Mouse (Mus musculus) forebrain, embryonic 16.5 days (tissue): ENCODE measurements around the gene Cbx5. TPM values are rescaled to one million over a fixed set of nuclear protein-coding genes. Genes with fewer than 3 reads are reported as not detected.
A peak's percentile ranks its signal among the peaks of the same experiment; 100 is the strongest.

ENCODE experiments used
- ATAC-seq: fragments of 200-750 bp; cut with Nextera tagmentation; 2 replicates; pipeline ENCODE4 v1.8.0; 2017; ENCODE audit warnings: mild to moderate bottlenecking, moderate library complexity
- H3K27ac ChIP-seq: fragments of 300-500 bp; sonication (generic); 2 replicates; pipeline ENCODE4 v1.5.1; 2014; ENCODE audit warnings: low read length, control low read depth
- H3K27me3 ChIP-seq: fragments of 300-500 bp; sonication (generic); replicated peaks from 2 replicates; pipeline ENCODE4 v1.6.1; 2014; ENCODE audit warnings: low read length; ENCODE audit not compliant: control insufficient read depth, insufficient read depth
- H3K36me3 ChIP-seq: fragments of 300-500 bp; sonication (generic); 2 replicates; pipeline ENCODE4 v1.6.1; 2014; ENCODE audit not compliant: control insufficient read depth, insufficient read depth
- H3K4me1 ChIP-seq: fragments of 300-500 bp; sonication (generic); replicated peaks from 2 replicates; pipeline ENCODE4 v1.6.1; 2014; ENCODE audit warnings: low read length; ENCODE audit not compliant: control insufficient read depth, insufficient read depth
- H3K4me2 ChIP-seq: fragments of 300-500 bp; sonication (generic); 2 replicates; pipeline ENCODE4 v1.6.1; 2014; ENCODE audit warnings: mild to moderate bottlenecking, low read length, control low read depth
- H3K4me3 ChIP-seq: fragments of 300-500 bp; sonication (generic); replicated peaks from 2 replicates; pipeline ENCODE4 v1.5.1; 2014; ENCODE audit warnings: mild to moderate bottlenecking, low read length, control low read depth
- H3K9ac ChIP-seq: fragments of 300-500 bp; sonication (generic); replicated peaks from 2 replicates; pipeline ENCODE4 v1.6.1; 2014; ENCODE audit warnings: low read depth, low read length, control low read depth
- H3K9me3 ChIP-seq: fragments of 300-500 bp; sonication (generic); 2 replicates; pipeline ENCODE4 v1.6.1; 2016; ENCODE audit warnings: low read length; ENCODE audit not compliant: control insufficient read depth
- WGBS: fragments of 180-500 bp; shearing (Covaris S2); extraction: QIAGEN DNeasy Blood & Tissue Kit; methylation state at CpG from one replicate; pipeline ENCODE4 v1.1.7; 2014; 5-methylcytosine and 5-hydroxymethylcytosine counted together
- polyA plus RNA-seq: library from polyadenylated mRNA; unstranded; fragments of >200 nt; fragmentation: Nextera tagmentation; extraction: Ambion mirVana; gene quantifications from 2 replicates; pipeline ENCODE4 v1.2.1, GENCODE M21; 2015

The Cbx5 gene
- polyA plus RNA-seq, 1 experiment from 2014 or later, result 132 TPM

DNA sequence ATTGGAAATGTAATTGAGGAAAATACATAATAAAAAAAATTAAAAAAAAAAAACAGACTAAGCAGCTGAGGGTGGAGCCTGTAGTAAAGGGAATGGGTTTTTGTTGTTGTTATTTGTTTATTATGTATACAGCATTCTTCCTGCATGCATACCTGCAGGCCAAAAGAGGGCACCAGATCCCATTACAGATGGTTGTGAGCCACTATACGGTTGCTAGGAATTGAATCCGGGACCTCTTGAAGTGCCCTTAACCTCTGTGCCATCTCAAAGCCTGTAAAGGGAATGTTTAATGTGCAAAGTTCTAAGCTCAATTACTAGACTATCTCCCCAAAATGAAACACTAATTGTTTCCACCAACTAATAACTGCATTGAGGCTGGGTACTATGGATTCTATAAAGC is 15.5 kb downstream of the Cbx5 start:
- no peak for ATAC-seq

DNA sequence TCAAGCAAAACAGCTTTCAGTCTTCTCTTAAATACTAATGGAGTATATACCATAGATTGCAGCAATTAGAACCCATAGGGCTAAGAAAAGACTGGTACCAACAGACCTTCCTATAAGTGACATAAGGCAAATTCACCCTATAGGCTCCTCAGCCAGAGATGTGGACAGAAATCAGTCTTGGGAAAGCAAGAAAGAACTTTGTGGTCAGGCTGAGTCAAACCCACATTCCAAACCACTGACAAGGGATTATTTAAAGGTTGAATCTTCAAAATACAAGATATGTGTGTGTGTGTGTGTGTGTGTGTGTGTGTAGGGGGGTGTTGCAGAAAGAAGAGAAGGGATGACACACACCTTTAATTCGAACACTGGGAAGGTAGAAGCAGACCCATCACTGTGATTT is 18.2 kb downstream of the Cbx5 start:
- Histone ChIP-seq H3K4me2 (no peak overlapping the region), H3K27me3 (no peaks in the 10 kb centered on the region), H3K27ac (no peak overlapping the region)

More for the DNA sequence above, 15.5 kb downstream of the Cbx5 start:
- H3K9ac ChIP-seq, result no peak overlapping the region
- no peaks in the 10 kb centered on the region for H3K36me3 ChIP-seq
- whole genome bisulfite sequencing, result 87% methylated on average over 2 of the region's 2 CpGs
- H3K4me3 ChIP-seq, result no peak overlapping the region
- no peak overlapping the region for H3K4me2 ChIP-seq
- no peak overlapping the region for H3K27ac ChIP-seq
- no peaks in the 10 kb centered on the region for H3K9me3 ChIP-seq
- peaks cover 6% of the 10 kb centered on the region; the same call in 1 of the 2 replicates for H3K4me1 ChIP-seq
- H3K27me3 ChIP-seq, result no peaks in the 10 kb centered on the region

DNA sequence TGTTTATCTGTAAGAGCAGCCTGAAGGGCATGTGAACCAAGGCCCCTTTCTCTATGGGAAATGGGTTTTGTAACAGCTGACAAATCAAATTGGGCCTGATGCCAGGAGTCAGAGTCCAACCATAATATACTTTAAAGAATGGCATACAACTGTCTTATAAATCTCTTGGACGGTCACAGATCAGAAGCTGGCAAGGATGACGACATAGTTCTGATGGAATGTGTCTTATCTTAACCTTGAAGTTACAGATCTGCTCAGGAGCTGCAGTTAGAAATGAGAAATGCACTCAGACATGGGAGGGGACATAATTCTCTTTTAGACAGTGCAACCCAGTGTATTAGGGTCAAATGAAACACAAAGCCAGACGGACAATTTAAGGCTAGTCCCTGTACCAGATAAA is 18.8 kb downstream of the Cbx5 start:
- ATAC-seq, result no peak
- no peak overlapping the region for H3K27ac ChIP-seq
- 58% methylated on average over 3 of the region's 3 CpGs for WGBS

More for the DNA sequence above, 18.2 kb downstream of the Cbx5 start:
- no peaks in the 10 kb centered on the region for H3K9me3 ChIP-seq
- WGBS, result 93% methylated on average over 1 of the region's 1 CpGs
- peaks cover 3% of the 10 kb centered on the region; the same call in 1 of the 2 replicates for H3K4me1 ChIP-seq
- no peak overlapping the region for H3K9ac ChIP-seq
- no peak for ATAC-seq
- no peak overlapping the region for H3K4me3 ChIP-seq
- H3K36me3 ChIP-seq, result no peaks in the 10 kb centered on the region

DNA sequence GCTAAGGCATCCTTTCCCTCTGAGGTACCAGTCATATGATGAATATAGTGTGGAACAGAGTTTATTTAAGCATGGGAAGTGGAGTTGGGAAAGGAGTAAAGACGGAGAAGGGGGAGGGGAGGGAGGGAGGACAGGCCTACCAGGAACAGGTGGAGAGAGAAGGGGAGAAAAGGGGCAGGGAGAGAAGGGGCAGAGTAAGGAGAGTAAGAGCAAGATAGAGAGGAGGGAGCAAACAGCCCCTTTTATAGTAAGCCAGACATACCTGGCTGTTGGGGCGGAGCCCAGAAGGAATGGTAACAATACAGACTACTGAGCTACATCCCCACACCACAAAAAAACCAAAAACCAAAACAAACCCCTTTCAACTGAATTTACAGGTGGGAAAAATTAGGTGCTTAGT is 23.6 kb downstream of the Cbx5 start:
- Histone ChIP-seq H3K4me2 (peak overlapping the region; percentile 69), H3K4me1 (peaks cover 31% of the 10 kb centered on the region), H3K36me3 (peaks cover 12% of the 10 kb centered on the region), H3K27ac (peak overlapping the region; percentile 93), H3K9me3 (no peaks in the 10 kb centered on the region), H3K27me3 (no peaks in the 10 kb centered on the region), H3K4me3 (no peak overlapping the region), H3K9ac (no peak overlapping the region)
- WGBS, result 13% methylated on average over 2 of the region's 2 CpGs
- no peak for ATAC-seq

More for the DNA sequence above, 18.8 kb downstream of the Cbx5 start:
- Histone ChIP-seq H3K4me3 (no peak overlapping the region), H3K9ac (no peak overlapping the region), H3K36me3 (no peaks in the 10 kb centered on the region), H3K4me2 (no peak overlapping the region), H3K9me3 (no peaks in the 10 kb centered on the region), H3K27me3 (no peaks in the 10 kb centered on the region), H3K4me1 (peaks cover 7% of the 10 kb centered on the region)

DNA sequence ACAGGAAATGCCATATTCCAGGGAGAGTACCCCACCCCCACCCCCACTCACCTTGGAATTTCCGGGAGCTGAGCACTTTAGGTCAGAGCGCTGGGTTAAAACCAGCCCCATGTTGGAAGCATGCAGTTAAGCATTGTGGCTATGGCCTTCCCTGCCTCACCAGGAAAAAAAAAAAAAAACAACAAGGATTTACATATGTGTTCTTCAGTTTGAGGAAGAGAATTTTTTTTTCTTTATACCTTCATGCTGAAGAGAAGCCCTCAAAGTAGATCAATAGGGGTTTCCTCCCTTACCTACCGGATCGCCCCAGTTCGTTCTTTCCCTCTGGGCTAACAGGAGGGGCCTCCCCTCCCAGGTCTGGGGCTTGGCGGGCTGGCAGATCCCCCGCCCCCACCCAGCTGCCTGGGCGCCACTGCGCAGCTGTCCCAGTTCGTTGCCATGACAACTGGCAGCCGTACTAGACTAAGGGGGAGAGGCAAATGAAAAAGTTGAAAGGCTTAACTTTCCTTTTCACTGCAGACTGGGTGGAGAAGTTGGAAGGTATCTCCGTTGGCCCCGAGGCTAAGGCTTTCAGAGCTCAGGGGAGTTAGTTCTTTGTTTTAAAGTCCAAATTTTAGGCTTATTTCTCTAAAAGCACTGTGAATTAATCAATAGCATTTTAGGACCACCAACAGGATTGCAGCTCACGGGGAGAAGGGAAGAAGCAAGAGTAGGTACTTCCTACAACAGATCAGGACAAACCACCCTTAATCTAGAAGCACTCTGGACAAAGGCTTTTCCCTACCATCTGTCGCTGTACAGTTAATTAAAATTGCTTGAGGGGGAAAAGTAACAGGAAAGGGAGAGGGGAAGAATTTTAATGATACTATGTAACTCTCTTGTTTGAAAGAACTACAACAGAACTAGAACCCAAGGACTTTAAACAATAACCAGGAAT is 24.4 kb downstream of the Cbx5 start:
- peak overlapping the region; percentile 56 for H3K9ac ChIP-seq
- WGBS, result 2% methylated on average over 15 of the region's 15 CpGs
- H3K4me1 ChIP-seq, result peaks cover 31% of the 10 kb centered on the region
- no peaks in the 10 kb centered on the region for H3K9me3 ChIP-seq
- H3K4me2 ChIP-seq, result peak overlapping the region; percentile 69
- peaks cover 14% of the 10 kb centered on the region for H3K36me3 ChIP-seq
- ATAC-seq, result peak; percentile 97
- H3K4me3 ChIP-seq, result peak overlapping the region; percentile 53
- H3K27me3 ChIP-seq, result no peaks in the 10 kb centered on the region
- peak overlapping the region; percentile 93 for H3K27ac ChIP-seq

DNA sequence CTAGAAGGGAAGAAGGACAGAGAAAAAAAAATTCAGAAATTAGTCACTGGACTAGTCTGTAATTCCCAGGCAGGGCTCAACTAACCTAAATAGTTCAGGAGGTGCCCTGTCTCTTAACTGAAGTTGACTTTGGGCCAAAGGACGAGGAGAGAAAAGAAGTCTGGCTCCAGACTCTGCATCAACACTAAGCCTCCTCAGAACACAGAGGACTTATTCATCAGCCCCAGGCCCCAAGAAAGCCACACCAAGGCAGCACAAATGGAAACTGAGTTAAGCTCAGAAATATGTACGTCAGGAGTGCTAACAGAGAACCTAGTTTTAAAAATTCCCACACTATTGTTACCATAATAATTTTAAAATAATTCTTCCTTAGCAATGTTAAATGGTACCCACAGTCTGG is 25.5 kb downstream of the Cbx5 start:
- no peak for ATAC-seq
- Histone ChIP-seq H3K4me2 (peak overlapping the region; percentile 47), H3K9me3 (no peaks in the 10 kb centered on the region), H3K9ac (no peak overlapping the region), H3K36me3 (peaks cover 14% of the 10 kb centered on the region), H3K4me1 (peaks cover 31% of the 10 kb centered on the region), H3K27ac (peak overlapping the region; percentile 70), H3K27me3 (no peaks in the 10 kb centered on the region), H3K4me3 (peak overlapping the region; percentile 28)
- 4% methylated on average over 2 of the region's 2 CpGs for WGBS

DNA sequence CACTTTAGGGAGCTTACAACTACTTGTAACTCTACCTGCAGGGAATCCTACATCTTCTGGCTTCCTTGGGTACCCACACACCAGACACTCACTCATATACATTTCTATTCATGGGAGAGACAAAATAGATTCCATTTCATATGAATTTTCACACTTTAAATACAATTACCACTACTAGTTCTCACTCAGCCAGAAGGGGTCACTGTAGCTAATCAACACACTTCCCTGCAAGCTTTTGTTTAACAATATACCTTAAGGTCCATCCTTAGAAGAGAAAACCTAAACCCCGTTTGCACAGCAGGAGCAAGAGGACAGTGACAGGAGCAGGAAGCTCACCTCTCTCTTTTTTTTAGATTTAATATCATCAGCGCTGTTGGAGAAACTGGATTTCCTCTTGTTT is 34.5 kb downstream of the Cbx5 start:
- Histone ChIP-seq H3K9ac (no peak overlapping the region), H3K27ac (no peak overlapping the region), H3K9me3 (no peaks in the 10 kb centered on the region), H3K4me2 (no peak overlapping the region), H3K4me1 (peaks cover 4% of the 10 kb centered on the region), H3K4me3 (no peak overlapping the region), H3K36me3 (peaks cover 18% of the 10 kb centered on the region; the same call in 1 of the 2 replicates), H3K27me3 (no peaks in the 10 kb centered on the region)
- WGBS, result 51% methylated on average over 2 of the region's 2 CpGs
- no peak for ATAC-seq

DNA sequence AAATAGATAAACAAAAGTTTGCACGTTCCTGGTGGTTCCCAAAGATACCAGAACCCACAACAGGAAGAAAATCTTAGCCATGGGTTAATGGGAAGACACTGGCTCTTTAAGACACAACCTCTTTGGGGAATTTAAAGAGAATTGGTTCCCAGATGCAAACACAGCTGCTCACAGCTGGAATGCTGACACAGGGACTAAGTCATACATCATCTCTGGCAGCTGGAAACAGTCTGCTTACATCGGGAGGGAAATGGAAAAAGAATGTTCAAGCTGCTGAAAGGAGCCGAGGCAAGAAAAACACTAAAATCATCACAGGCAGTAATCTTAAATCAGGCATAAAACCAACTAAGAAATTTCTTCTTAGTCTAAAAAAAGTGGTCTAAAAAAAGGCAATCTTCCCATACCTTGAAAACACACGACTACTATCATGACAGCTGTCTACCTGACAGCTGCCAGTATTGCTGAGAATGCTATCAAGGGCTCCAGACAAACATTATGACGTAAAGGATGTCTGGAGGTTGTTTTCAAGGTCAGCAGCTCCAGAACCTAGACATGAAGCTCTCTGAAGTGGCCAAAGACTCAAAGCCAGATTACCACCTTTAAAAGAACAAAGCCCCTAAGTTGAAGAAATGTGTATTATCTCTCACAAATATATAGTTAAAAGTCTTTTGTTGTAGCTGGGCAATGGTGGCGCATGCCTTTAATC is 37.4 kb downstream of the Cbx5 start:
- 78% methylated on average over 6 of the region's 6 CpGs for WGBS
- peaks cover 27% of the 10 kb centered on the region for H3K36me3 ChIP-seq
- no peak overlapping the region for H3K27ac ChIP-seq
- no peak overlapping the region for H3K4me2 ChIP-seq
- peaks cover 12% of the 10 kb centered on the region for H3K4me1 ChIP-seq
- no peaks in the 10 kb centered on the region for H3K27me3 ChIP-seq
- H3K4me3 ChIP-seq, result no peak overlapping the region
- H3K9me3 ChIP-seq, result no peaks in the 10 kb centered on the region
- no peak overlapping the region for H3K9ac ChIP-seq
- no peak for ATAC-seq

DNA sequence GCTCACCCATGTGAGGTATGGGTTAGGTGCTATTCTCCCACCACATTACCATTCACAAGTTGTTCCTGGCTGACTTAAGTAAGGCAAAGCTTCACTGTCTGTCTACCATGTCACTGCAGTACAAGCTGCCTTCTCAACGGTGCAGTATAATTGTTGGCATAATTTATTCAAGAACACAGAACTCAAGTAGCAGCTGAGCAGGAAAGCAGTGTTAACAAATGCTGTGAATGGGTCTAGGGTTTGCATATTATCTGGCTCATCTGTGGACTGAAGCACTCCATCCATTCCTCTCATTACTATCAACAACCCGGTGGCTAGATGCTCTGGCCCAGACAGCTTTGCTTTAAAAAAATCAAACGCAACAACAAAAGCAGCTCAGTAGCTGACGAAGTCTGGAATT is 41.8 kb downstream of the Cbx5 start:
- peaks cover 22% of the 10 kb centered on the region for H3K36me3 ChIP-seq
- WGBS, result 49% methylated on average over 4 of the region's 4 CpGs
- H3K27ac ChIP-seq, result peak overlapping the region; percentile 52; the same call in 1 of the 2 replicates
- no peak overlapping the region for H3K9ac ChIP-seq
- peaks cover 14% of the 10 kb centered on the region for H3K4me1 ChIP-seq
- H3K9me3 ChIP-seq, result no peaks in the 10 kb centered on the region
- no peak overlapping the region for H3K4me3 ChIP-seq
- H3K27me3 ChIP-seq, result no peaks in the 10 kb centered on the region
- H3K4me2 ChIP-seq, result no peak overlapping the region
- 0 out of 2 replicates have a peak, but pooled peaks have one; percentile 31 for ATAC-seq
